Mouse (Mus musculus) intestine, postnatal 0 days (tissue): ENCODE data around the gene AK157302. TPM values are rescaled to one million over a fixed set of nuclear protein-coding genes. Genes with fewer than 3 reads are reported as not detected.

Source experiments
- ATAC-seq: fragments of 200-750 bp; cut with Nextera tagmentation; 2 replicates; pipeline ENCODE4 v1.8.0; 2017; ENCODE audit warnings: mild to moderate bottlenecking, moderate TSS enrichment, moderate library complexity
- H3K27ac ChIP-seq: fragments of 300-500 bp; sonication (generic); 2 replicates; pipeline ENCODE4 v1.5.1; 2014; ENCODE audit warnings: mild to moderate bottlenecking, low read depth, low read length, moderate library complexity
- H3K27me3 ChIP-seq: fragments of 300-500 bp; sonication (generic); replicated peaks from 2 replicates; pipeline ENCODE4 v1.6.1; 2014; ENCODE audit warnings: low read length, mixed read lengths; ENCODE audit not compliant: control insufficient read depth, insufficient read depth
- H3K36me3 ChIP-seq: fragments of 300-500 bp; sonication (generic); 2 replicates; pipeline ENCODE4 v1.6.1; 2014; ENCODE audit warnings: mild to moderate bottlenecking, moderate library complexity; ENCODE audit not compliant: control insufficient read depth, insufficient read depth
- H3K4me1 ChIP-seq: fragments of 300-500 bp; sonication (generic); replicated peaks from 2 replicates; pipeline ENCODE4 v1.6.1; 2014; ENCODE audit warnings: antibody characterized with exemption, low read length, mixed read lengths; ENCODE audit not compliant: control insufficient read depth, insufficient read depth
- H3K4me2 ChIP-seq: fragments of 300-500 bp; sonication (generic); replicated peaks from 2 replicates; pipeline ENCODE4 v1.6.1; 2014; ENCODE audit warnings: low read depth, mild to moderate bottlenecking, moderate library complexity
- H3K4me3 ChIP-seq: fragments of 300-500 bp; sonication (generic); 2 replicates; pipeline ENCODE4 v1.5.1; 2014; ENCODE audit warnings: low read depth, low read length
- H3K9ac ChIP-seq: fragments of 300-500 bp; sonication (generic); 2 replicates; pipeline ENCODE4 v1.6.1; 2014; ENCODE audit warnings: mild to moderate bottlenecking, low read depth, low read length
- H3K9me3 ChIP-seq: fragments of 300-500 bp; sonication (generic); 2 replicates; pipeline ENCODE4 v1.6.1; 2016; ENCODE audit warnings: mixed run types; ENCODE audit not compliant: control insufficient read depth
- CTCF ChIP-seq: sonication (generic); IDR thresholded peaks from 2 replicates; pipeline ENCODE4 v1.5.1; 2016; ENCODE audit warnings: low read depth, mild to moderate bottlenecking, control low read depth, antibody characterized with exemption, moderate library complexity
- WGBS: fragments of 180-500 bp; shearing (Covaris S2); extraction: QIAGEN DNeasy Blood & Tissue Kit; methylation state at CpG from one replicate; pipeline ENCODE4 v1.1.7; 2014; 5-methylcytosine and 5-hydroxymethylcytosine counted together
- microRNA counts: library from miRNA; unstranded; fragments of <30 nt; microRNA quantifications from one replicate; lab custom pipeline; 2016
- microRNA-seq: library from miRNA; unstranded; fragments of <30 nt; microRNA quantifications from one replicate; pipeline ENCODE4, GENCODE M21; 2016
- polyA plus RNA-seq: library from polyadenylated mRNA; unstranded; fragments of >200 nt; fragmentation: Nextera tagmentation; extraction: Ambion mirVana; gene quantifications from 2 replicates; pipeline ENCODE4 v1.2.1, GENCODE M21; 2015

Gene AK157302
- polyA plus RNA-seq, 1 experiment from 2014 or later = 0.12 TPM

GRCm38 (mm10) chr13:21530136-21530535 lies 35.1 kb downstream of the AK157302 start:
- Histone ChIP-seq H3K4me2 (peak overlapping the region; percentile 73), H3K9me3 (no peaks in the 10 kb centered on the region), H3K27me3 (no peaks in the 10 kb centered on the region), H3K27ac (no peak overlapping the region), H3K36me3 (peaks cover 9% of the 10 kb centered on the region), H3K4me3 (peak overlapping the region; percentile 88), H3K9ac (no peak overlapping the region), H3K4me1 (no peaks in the 10 kb centered on the region)
- ATAC-seq = no peak
- 40% methylated on average over 7 of the region's 7 CpGs for WGBS
- no peak for TF ChIP-seq CTCF

GRCm38 (mm10) chr13:21530781-21531201 lies 35.8 kb downstream of the AK157302 start, which contains the start of gene Zkscan8:
Zkscan8 (minus strand) TSS chr13:21531120.
- Histone ChIP-seq H3K4me1 (no peaks in the 10 kb centered on the region), H3K9me3 (no peaks in the 10 kb centered on the region), H3K9ac (peak within 1 kb of the TSS; percentile 96), H3K36me3 (peaks cover 7% of the 10 kb centered on the region), H3K27me3 (no peaks in the 10 kb centered on the region), H3K4me3 (peak within 1 kb of the TSS; percentile 88), H3K4me2 (peak within 1 kb of the TSS; percentile 73), H3K27ac (peak within 1 kb of the TSS; percentile 86)
- ATAC-seq = peak; percentile 97
- peak; percentile 31; the same call in 1 of the 2 replicates for TF ChIP-seq CTCF
- under 1% methylated on average over 39 of the region's 39 CpGs for WGBS

GRCm38 (mm10) chr13:21542708-21543107 lies 47.7 kb downstream of the AK157302 start, which contains the start of gene Olfr1366:
Olfr1366 (minus strand) TSS chr13:21542808.
- Histone ChIP-seq H3K4me3 (no peak within 1 kb of the TSS), H3K9me3 (no peaks in the 10 kb centered on the region), H3K36me3 (no peaks in the 10 kb centered on the region), H3K4me2 (no peak within 1 kb of the TSS), H3K4me1 (no peaks in the 10 kb centered on the region), H3K27ac (no peak within 1 kb of the TSS), H3K9ac (no peak within 1 kb of the TSS), H3K27me3 (no peaks in the 10 kb centered on the region)
- no peak for ATAC-seq
- no peak for TF ChIP-seq CTCF
- WGBS = 75% methylated on average over 1 of the region's 1 CpGs

MicroRNAs within 50 kb of the gene (microRNA counts, 519-probe panel; counts per million panel counts)
- 3,802 counts per million, percentile 52 among the panel's probes with 10 or more counts for microRNA mmu-miR-1896 (lab: Ali Mortazavi, UCI)

Small RNA genes within 50 kb of the gene (microRNA-seq; reads per million reads assigned to microRNA genes)
- not detected for gene Mir1896

Other genes starting within 250 kb of the AK157302 start
- gene Gpx5, start 202.5 kb upstream of the AK157302 start, polyA plus RNA-seq = not detected in 2 replicates
- gene Gpx6, start 183.1 kb upstream of the AK157302 start, polyA plus RNA-seq = not detected in 2 replicates
- not detected in 2 replicates for gene Olfr1367, start 148.3 kb upstream of the AK157302 start, polyA plus RNA-seq
- gene Zscan12, start 132.4 kb upstream of the AK157302 start, polyA plus RNA-seq = 3.5 and 3.9 TPM in 2 replicates
- gene Zkscan3, start 92.5 kb upstream of the AK157302 start, polyA plus RNA-seq = 37.1 and 40.6 TPM in 2 replicates
- 0.47 and 0.60 TPM in 2 replicates for gene Pgbd1, start 54.2 kb upstream of the AK157302 start, polyA plus RNA-seq
- gene Zscan26, start 41.5 kb upstream of the AK157302 start, polyA plus RNA-seq = 11.4 and 14.7 TPM in 2 replicates
- 2.1 and 2.7 TPM in 2 replicates for gene Nkapl, start 26.7 kb upstream of the AK157302 start, polyA plus RNA-seq
- 1.4 and 2.3 TPM in 2 replicates for gene Zkscan4, start 16.3 kb upstream of the AK157302 start, polyA plus RNA-seq
- gene Gm10065, start 15.8 kb upstream of the AK157302 start, polyA plus RNA-seq = not detected in 2 replicates
- 14.1 and 19.3 TPM in 2 replicates for gene Gm11273, start 6.2 kb downstream of the AK157302 start, polyA plus RNA-seq
- gene Zkscan8, start 35.9 kb downstream of the AK157302 start, polyA plus RNA-seq = 1.6 and 2.0 TPM in 2 replicates
- gene Olfr1366, start 47.6 kb downstream of the AK157302 start, polyA plus RNA-seq = 0.14 TPM in 1 of 2 replicates, not detected in the other
- not detected in 2 replicates for gene Olfr1535, start 64.7 kb downstream of the AK157302 start, polyA plus RNA-seq
- not detected in 2 replicates for gene Olfr1364, start 86.5 kb downstream of the AK157302 start, polyA plus RNA-seq
- not detected in 2 replicates for gene Olfr1362, start 118.8 kb downstream of the AK157302 start, polyA plus RNA-seq
- gene Olfr11, start 147.3 kb downstream of the AK157302 start, polyA plus RNA-seq = 0.04 TPM in 1 of 2 replicates, not detected in the other
- gene Olfr1361, start 168.2 kb downstream of the AK157302 start, polyA plus RNA-seq = not detected in 2 replicates
- gene Olfr1360, start 182.2 kb downstream of the AK157302 start, polyA plus RNA-seq = not detected in 2 replicates
- not detected in 2 replicates for gene Olfr1359, start 202.9 kb downstream of the AK157302 start, polyA plus RNA-seq
- 1.9 TPM in 1 of 2 replicates, not detected in the other for gene Hist1h2bl, start 220.9 kb downstream of the AK157302 start, polyA plus RNA-seq
- gene Hist1h2ai, start 221.2 kb downstream of the AK157302 start, polyA plus RNA-seq = 6.1 and 12.0 TPM in 2 replicates
- 2.4 and 2.9 TPM in 2 replicates for gene Hist1h3h, start 222.4 kb downstream of the AK157302 start, polyA plus RNA-seq
- gene Hist1h2bm, start 226.8 kb downstream of the AK157302 start, polyA plus RNA-seq = 0.51 and 0.76 TPM in 2 replicates
- 0.40 and 0.42 TPM in 2 replicates for gene Hist1h4j, start 239.8 kb downstream of the AK157302 start, polyA plus RNA-seq